Mouse (Mus musculus): ENCODE measurements at regions not wholly inside any gene's neighbourhood (a gene's known extent, or its start where the extent isn't known, plus 50 kb on each side); places are given as distances from the start of the nearest gene placed in this dataset.
"Not testable (repeated sequence)": the region's sequence is repeated elsewhere in the genome, so short reads cannot be mapped to it uniquely, and the experiment has no call there.

- DNase-seq (ENCODE audit: low spot score), result no peak
Measured at GRCm38 (mm10) chr14:15872013-15872412, 377.1 kb upstream of the Ngly1 start.

GRCm38 (mm10) chr14:15880146-15880545 is 368.9 kb upstream of the Ngly1 start:
- DNase-seq (ENCODE audit: low spot score), result no peak

- peak; percentile 6 for DNase-seq (ENCODE audit: low spot score)
Measured at GRCm38 (mm10) chr14:15881284-15881683, 367.8 kb upstream of the Ngly1 start.

GRCm38 (mm10) chr14:15884641-15885340 is 364.3 kb upstream of the Ngly1 start:
- no peak for DNase-seq (ENCODE audit: low spot score)

- no peak for DNase-seq (ENCODE audit: low spot score)
Measured at GRCm38 (mm10) chr14:15897098-15897497, 352.0 kb upstream of the Ngly1 start.

GRCm38 (mm10) chr14:15906429-15906828 is 342.7 kb upstream of the Ngly1 start:
- DNase-seq (ENCODE audit: low spot score), result not testable (repeated sequence)

- DNase-seq (ENCODE audit: low spot score), result not testable (repeated sequence)
Measured at GRCm38 (mm10) chr14:15913206-15913605, 335.9 kb upstream of the Ngly1 start.

GRCm38 (mm10) chr14:15914176-15914575 is 334.9 kb upstream of the Ngly1 start:
- DNase-seq (ENCODE audit: low spot score), result no peak

GRCm38 (mm10) chr14:15924676-15925075 is 324.4 kb upstream of the Ngly1 start:
- DNase-seq (ENCODE audit: low spot score), result not testable (repeated sequence)

- DNase-seq (ENCODE audit: low spot score), result no peak
Measured at GRCm38 (mm10) chr14:15934729-15935128, 314.4 kb upstream of the Ngly1 start.

GRCm38 (mm10) chr14:15970321-15970720 is 278.8 kb upstream of the Ngly1 start:
- no peak for DNase-seq (ENCODE audit: low spot score)

- DNase-seq (ENCODE audit: low spot score), result no peak
Measured at GRCm38 (mm10) chr14:15970767-15971166, 278.3 kb upstream of the Ngly1 start.

- no peak for DNase-seq (ENCODE audit: low spot score)
Measured at GRCm38 (mm10) chr14:15971306-15971705, 277.8 kb upstream of the Ngly1 start.

- no peak for DNase-seq (ENCODE audit: low spot score)
Measured at GRCm38 (mm10) chr14:15977366-15977765, 271.7 kb upstream of the Ngly1 start.

- no peak for DNase-seq (ENCODE audit: low spot score)
Measured at GRCm38 (mm10) chr14:15978329-15978728, 270.8 kb upstream of the Ngly1 start.

- DNase-seq (ENCODE audit: low spot score), result no peak
Measured at GRCm38 (mm10) chr14:16005409-16005808, 243.7 kb upstream of the Ngly1 start.

- DNase-seq (ENCODE audit: low spot score), result no peak
Measured at GRCm38 (mm10) chr14:16006968-16007367, 242.1 kb upstream of the Ngly1 start.

- no peak for DNase-seq (ENCODE audit: low spot score)
Measured at GRCm38 (mm10) chr14:16009778-16010177, 239.3 kb upstream of the Ngly1 start.

- no peak for DNase-seq (ENCODE audit: low spot score)
Measured at GRCm38 (mm10) chr14:16023853-16024252, 225.2 kb upstream of the Ngly1 start.

- DNase-seq (ENCODE audit: low spot score), result no peak
Measured at GRCm38 (mm10) chr14:16037771-16038170, 211.3 kb upstream of the Ngly1 start.

- DNase-seq (ENCODE audit: low spot score), result no peak
Measured at GRCm38 (mm10) chr14:16038336-16038735, 210.7 kb upstream of the Ngly1 start.

- DNase-seq (ENCODE audit: low spot score), result no peak
Measured at GRCm38 (mm10) chr14:16044466-16044865, 204.6 kb upstream of the Ngly1 start.

- not testable (repeated sequence) for DNase-seq (ENCODE audit: low spot score)
Measured at GRCm38 (mm10) chr14:16072534-16072933, 176.5 kb upstream of the Ngly1 start.

- no peak for DNase-seq (ENCODE audit: low spot score)
Measured at GRCm38 (mm10) chr14:16074089-16074488, 175.0 kb upstream of the Ngly1 start.

Measured in ovary, postnatal 14 days (tissue).